Mouse (Mus musculus) Muller cell, postnatal 12 days (primary cell): ENCODE measurements around the gene 1700003E16Rik.
A peak's percentile ranks its signal among the peaks of the same experiment; 100 is the strongest.

Experiments used
- DNase-seq: peaks from one replicate; pipeline ENCODE4 v3.0.0-alpha.2; 2015; ENCODE audit errors: inconsistent ontology term

The 1700003E16Rik gene

GRCm38 (mm10) chr6:83156259-83156684 lies at the start of gene 1700003E16Rik, which contains the start of gene Wdr54:
Gene 1700003E16Rik, plus strand, starts transcription at chr6:83156404.
Gene Wdr54, minus strand, starts transcription at chr6:83156397.
- peak; percentile 75 for DNase-seq

GRCm38 (mm10) chr6:83107566-83108400 lies 48.4 kb upstream of the 1700003E16Rik start:
- DNase-seq, result peak; percentile 43

GRCm38 (mm10) chr6:83108762-83109668 lies 47.2 kb upstream of the 1700003E16Rik start, which contains the start of gene Mrpl53:
Gene Mrpl53, plus strand, starts transcription at chr6:83109040.
- DNase-seq, result peak; percentile 81

GRCm38 (mm10) chr6:83111510-83112136 lies 44.6 kb upstream of the 1700003E16Rik start:
- no peak for DNase-seq

- DNase-seq, result peak; percentile 96
These were observed 41.1 kb upstream of the 1700003E16Rik start, which contains the start of gene Mogs for GRCm38 (mm10) chr6:83115011-83115671. Gene Mogs, plus strand, starts transcription at chr6:83115496.

GRCm38 (mm10) chr6:83115682-83116372 lies 40.4 kb upstream of the 1700003E16Rik start:
- no peak for DNase-seq

GRCm38 (mm10) chr6:83116373-83117164 lies 39.6 kb upstream of the 1700003E16Rik start:
- no peak for DNase-seq

GRCm38 (mm10) chr6:83117165-83117438 lies 39.1 kb upstream of the 1700003E16Rik start:
- DNase-seq, result no peak

- DNase-seq, result no peak
These were observed 38.6 kb upstream of the 1700003E16Rik start for GRCm38 (mm10) chr6:83117616-83118015.

- no peak for DNase-seq
These were observed 37.8 kb upstream of the 1700003E16Rik start for GRCm38 (mm10) chr6:83118369-83118768.

GRCm38 (mm10) chr6:83118825-83119733 lies 37.1 kb upstream of the 1700003E16Rik start:
- DNase-seq, result no peak

GRCm38 (mm10) chr6:83119734-83120051 lies 36.5 kb upstream of the 1700003E16Rik start:
- DNase-seq, result no peak

- DNase-seq, result peak; percentile 98
These were observed 35.0 kb upstream of the 1700003E16Rik start, which contains the start of gene Wbp1 for GRCm38 (mm10) chr6:83120930-83121862. Gene Wbp1, minus strand, starts transcription at chr6:83121559.

- DNase-seq, result no peak
These were observed 34.1 kb upstream of the 1700003E16Rik start for GRCm38 (mm10) chr6:83121863-83122710.

GRCm38 (mm10) chr6:83122961-83123360 lies 33.2 kb upstream of the 1700003E16Rik start:
- DNase-seq, result no peak

- DNase-seq, result peak; percentile 90
These were observed 31.3 kb upstream of the 1700003E16Rik start for GRCm38 (mm10) chr6:83124851-83125312.

GRCm38 (mm10) chr6:83125331-83125730 lies 30.9 kb upstream of the 1700003E16Rik start, which contains the start of gene Ino80b:
Gene Ino80b, minus strand, starts transcription at chr6:83125431.
- DNase-seq, result no peak
